Mouse (Mus musculus): ENCODE data around the gene Prcc.
A peak's percentile ranks its signal among the peaks of the same experiment; 100 is the strongest.

The Prcc gene

GRCm38 (mm10) chr3:87885281-87886003 lies at the start of gene Prcc:
TSS of gene Prcc (minus strand) at chr3:87885608.
- DNase-seq, result peak; percentile 90 to 92

DNA sequence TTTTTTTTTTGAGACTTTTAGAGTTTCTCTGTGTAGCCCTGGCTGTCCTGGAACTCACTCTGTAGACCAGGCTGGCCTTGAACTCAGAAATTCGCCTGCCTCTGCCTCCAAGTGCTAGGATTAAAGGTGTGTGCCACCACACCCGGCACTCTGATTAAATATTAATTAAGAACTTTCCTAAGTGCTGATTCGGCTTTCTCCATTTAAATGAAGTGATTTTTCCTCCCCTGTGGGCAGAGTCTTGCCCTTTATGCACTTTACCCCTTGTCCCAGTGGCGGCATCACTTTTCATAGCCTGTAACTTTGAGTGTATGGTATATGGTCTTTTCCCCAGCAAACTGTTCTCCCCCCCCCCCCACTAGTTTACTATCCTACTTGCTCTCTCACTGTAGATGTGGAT lies 49.8 kb upstream of the Prcc start:
- no peak for DNase-seq

- no peak for DNase-seq
Observed at GRCm38 (mm10) chr3:87934501-87934900, 49.1 kb upstream of the Prcc start.

DNA sequence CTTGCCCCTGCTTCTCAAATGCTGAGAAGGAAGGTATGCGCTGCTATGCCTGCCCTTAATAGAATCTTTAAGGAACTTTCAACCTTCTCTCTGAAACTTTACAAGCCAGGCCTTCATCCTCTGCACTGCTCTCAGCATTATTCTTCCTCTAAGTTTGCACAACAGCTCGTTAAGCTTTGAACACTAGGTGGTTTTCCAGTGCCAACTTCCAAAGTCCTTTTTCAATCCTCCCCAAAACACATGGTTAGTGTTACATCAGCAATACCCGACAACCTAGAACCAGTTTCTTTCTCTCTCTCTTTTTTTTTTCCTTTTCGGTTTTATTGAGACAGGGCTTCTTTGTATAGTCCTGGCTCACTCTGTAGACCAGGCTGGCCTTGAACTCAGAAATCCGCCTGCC lies 48.6 kb upstream of the Prcc start:
- no peak for DNase-seq

- DNase-seq, result peak; percentile 99
Observed at GRCm38 (mm10) chr3:87930078-87930795, 44.8 kb upstream of the Prcc start, which contains the start of the genes Isg20l2 and Rrnad1. TSS of gene Isg20l2 (plus strand) at chr3:87930314. TSS of gene Rrnad1 (minus strand) at chr3:87930717.

- no peak for DNase-seq
Observed at GRCm38 (mm10) chr3:87929341-87930077, 44.1 kb upstream of the Prcc start.

- DNase-seq, result no peak
Observed at GRCm38 (mm10) chr3:87927452-87927851, 42.0 kb upstream of the Prcc start.

- DNase-seq, result no peak
Observed at GRCm38 (mm10) chr3:87924996-87925395, 39.6 kb upstream of the Prcc start.

DNA sequence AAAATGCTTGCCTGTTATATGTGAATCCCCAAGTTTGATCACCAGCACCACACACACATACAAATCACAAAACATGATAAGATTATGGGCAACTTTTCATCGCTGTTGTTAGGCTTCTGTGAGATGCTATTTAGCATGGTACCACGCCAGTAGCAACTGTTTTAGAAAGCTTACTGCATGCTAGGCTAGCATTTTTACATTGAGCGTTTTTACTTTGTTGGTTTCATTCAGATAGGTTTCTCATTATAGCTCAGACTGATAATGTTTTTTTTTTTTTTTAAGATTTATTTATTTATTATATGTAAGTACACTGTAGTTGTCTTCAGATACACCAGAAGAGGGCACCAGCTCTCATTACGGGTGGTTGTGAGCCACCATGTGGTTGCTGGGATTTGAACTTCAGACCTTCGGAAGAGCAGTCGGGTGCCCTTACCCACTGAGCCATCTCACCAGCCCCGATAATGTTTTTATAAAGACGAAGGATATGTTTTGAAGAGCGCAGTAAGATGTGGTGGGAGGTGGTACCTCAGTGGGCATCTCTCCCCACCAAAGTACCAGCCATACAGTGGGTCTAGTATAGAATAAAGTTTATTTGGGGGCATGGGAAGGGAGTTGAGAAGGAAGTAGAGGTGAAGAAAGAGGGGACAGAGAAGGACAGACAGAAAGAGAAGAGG lies 35.0 kb upstream of the Prcc start:
- DNase-seq, result no peak

GRCm38 (mm10) chr3:87919336-87920108 lies 34.1 kb upstream of the Prcc start, which contains the start of gene Mrpl24:
TSS of gene Mrpl24 (plus strand) at chr3:87919506.
- DNase-seq, result peak; percentile 85 to 86

- no peak for DNase-seq
Observed at GRCm38 (mm10) chr3:87918551-87918950, 33.1 kb upstream of the Prcc start.

- no peak for DNase-seq
Observed at GRCm38 (mm10) chr3:87916990-87917389, 31.6 kb upstream of the Prcc start.

DNA sequence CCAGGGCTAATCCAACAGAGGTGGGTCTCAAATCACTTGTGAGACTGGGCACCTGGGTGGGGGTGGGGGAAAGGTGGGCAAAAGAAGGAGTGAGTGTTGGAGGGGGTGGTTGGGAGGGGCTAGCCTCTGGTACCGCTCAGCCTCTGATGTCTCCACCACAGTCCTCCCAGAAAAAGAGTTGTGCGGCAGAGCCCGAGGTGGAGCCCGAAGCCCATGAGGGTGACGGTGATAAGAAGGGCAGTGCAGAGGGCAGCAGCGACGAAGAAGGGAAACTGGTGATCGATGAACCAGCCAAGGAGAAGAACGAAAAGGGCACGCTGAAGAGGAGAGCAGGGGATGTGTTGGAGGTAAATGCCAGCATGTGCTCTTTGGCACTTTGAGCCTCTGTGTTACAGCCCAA lies 28.5 kb upstream of the Prcc start:
- no peak for DNase-seq

DNA sequence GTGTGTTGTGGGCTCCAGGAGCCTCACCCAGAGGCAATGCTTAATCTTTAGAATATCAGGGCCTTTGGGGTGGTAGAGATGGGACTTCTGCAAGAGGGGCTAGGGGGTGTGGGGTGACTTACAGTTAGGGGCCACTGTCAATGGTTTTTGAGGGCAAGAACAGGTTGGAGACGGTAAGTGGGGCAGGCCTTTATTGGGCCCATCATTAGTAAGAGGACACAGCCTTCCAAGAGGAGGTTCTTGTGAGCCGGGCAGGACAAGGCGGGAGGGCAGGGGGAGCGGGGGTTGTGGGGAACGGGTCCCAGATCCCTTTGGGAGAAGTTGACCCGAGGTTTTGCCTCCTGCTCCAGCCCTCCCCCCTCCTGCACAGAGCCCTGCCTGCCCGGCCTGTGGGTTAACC lies 28.1 kb upstream of the Prcc start:
- DNase-seq, result no peak

DNA sequence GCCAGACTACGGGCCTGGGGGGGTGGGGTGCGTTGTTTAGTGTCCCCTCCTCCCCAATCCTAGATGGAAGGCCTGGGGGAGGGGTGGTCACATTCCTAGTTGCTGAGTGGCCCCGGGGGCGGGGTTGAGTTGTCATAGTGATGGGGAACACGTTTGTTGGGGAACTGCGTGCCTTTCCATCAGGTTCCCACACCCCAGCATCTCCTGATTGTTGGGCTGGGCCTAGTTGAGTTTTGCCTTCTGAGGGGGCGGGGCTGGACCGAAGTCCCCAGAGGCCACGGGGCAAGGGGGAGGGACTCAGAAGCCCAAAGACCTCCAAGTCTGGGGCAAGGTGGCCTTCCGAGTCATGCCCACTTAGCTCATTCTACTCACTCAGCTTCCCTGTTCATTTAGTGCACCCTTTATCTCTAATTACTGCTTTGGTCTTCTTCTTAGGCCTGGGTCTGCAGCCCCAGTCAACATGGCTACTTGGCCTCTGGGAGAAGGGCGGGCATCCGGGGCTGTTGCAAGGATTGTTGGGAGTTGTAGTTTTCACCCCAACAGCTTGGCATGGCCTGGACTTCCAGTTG lies 25.2 kb upstream of the Prcc start:
- peak; percentile 76 to 78 for DNase-seq

DNA sequence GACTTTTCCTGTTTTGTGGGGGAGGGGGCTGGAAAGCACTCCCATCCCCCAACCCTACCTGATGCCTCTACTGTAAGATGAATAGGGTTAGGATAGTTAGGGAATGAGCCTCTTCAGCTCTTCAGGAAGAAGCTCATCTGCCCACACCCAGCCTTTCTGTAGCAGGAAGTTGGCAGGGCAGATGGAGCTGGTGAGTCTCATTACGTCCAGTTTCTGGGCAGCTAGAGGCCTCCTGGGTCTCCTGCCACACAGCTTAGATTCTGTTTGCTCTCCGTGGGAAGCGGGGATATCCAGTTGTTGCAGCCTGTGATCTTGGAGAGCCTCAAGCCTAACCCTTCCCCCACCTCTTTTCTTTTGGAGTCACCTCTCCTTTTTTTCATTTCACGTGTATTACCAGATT lies 24.5 kb upstream of the Prcc start:
- peak in 1 of 2 experiments; percentile 29 for DNase-seq

DNA sequence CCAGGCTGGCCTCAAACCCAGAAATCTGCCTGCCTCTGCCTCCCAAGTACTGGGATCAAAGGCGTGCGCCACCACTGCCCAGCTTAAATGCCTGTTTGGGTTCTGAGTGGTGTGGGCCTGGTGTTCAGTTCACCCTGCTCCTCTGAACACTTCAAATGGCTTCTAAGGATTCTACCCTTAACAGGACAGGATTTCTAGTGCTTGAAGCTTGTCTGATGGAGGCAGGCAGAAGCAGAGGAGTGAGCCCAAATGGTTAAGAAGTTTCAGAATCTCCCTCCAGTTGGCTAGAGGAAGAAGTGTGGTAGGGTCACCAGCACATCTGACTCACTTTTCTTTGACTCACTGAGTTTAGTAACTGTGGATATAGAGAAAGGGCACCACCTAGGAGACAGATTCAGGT lies 24.0 kb upstream of the Prcc start:
- DNase-seq, result peak in 1 of 2 experiments; percentile 4

DNA sequence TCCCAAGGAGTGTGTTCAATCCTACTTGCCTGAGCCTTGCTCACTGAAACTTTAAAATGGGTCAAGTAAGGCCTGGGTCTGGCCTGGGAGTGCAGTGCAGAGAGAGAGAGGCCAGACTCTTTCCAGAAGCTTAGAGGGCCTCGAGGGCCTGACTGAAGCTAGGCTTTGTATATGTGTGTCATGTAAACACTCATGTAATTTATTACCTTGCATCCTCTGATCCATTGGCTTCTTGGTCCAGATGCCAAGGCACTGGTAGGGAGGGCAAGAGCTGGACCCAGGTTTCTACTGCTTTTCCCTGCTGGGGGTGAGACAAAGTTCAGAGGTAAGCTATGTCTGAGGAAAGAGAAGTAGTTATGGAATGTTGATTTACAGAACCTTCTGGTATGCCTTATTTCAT lies 22.5 kb upstream of the Prcc start:
- peak in 1 of 2 experiments; percentile 10 for DNase-seq

GRCm38 (mm10) chr3:87906981-87907857 lies 21.8 kb upstream of the Prcc start:
- peak; percentile 45 to 57 for DNase-seq

DNA sequence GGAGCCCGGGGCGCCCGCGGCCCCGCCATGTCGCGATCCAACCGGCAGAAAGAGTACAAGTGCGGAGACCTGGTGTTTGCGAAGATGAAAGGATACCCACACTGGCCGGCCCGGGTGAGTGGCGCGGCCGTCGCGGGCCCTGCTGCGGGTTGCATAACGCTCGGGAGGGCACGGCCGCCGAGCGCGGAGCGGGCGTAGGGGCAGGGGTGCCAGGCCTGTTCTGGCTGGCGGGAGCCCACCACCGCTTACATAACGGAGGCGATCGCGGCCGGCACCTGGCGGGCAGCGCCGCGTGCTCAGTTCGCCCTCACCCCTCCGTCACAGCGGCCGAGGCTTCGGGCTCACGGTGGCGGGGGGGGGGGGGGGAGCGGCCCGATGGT lies 21.2 kb upstream of the Prcc start:
- peak; percentile 73 to 76 for DNase-seq
